Mouse (Mus musculus) midbrain, embryonic 15.5 days (tissue): ENCODE measurements around the gene Dyrk3. TPM values are rescaled to one million over a fixed set of nuclear protein-coding genes. Genes with fewer than 3 reads are reported as not detected.
"Not testable (repeated sequence)": the region's sequence is repeated elsewhere in the genome, so short reads cannot be mapped to it uniquely, and the experiment has no call there.

Experiments
- ATAC-seq: fragments of 200-750 bp; cut with Nextera tagmentation; replicated peaks from 2 replicates; pipeline ENCODE4 v1.8.0; 2017; ENCODE audit warnings: moderate TSS enrichment
- H3K27ac ChIP-seq: fragments of 300-500 bp; sonication (generic); 2 replicates; pipeline ENCODE4 v1.5.1; 2015; ENCODE audit warnings: mild to moderate bottlenecking, inconsistent platforms
- H3K27me3 ChIP-seq: fragments of 300-500 bp; sonication (generic); replicated peaks from 2 replicates; pipeline ENCODE4 v1.6.1; 2015; ENCODE audit warnings: inconsistent platforms
- H3K36me3 ChIP-seq: fragments of 300-500 bp; sonication (generic); replicated peaks from 2 replicates; pipeline ENCODE4 v1.6.1; 2015; ENCODE audit warnings: inconsistent platforms
- H3K4me1 ChIP-seq: fragments of 300-500 bp; sonication (generic); 2 replicates; pipeline ENCODE4 v1.6.1; 2015; ENCODE audit warnings: inconsistent platforms
- H3K4me2 ChIP-seq: fragments of 300-500 bp; sonication (generic); 2 replicates; pipeline ENCODE4 v1.6.1; 2015; ENCODE audit warnings: inconsistent platforms, mild to moderate bottlenecking, moderate library complexity
- H3K4me3 ChIP-seq: fragments of 300-500 bp; sonication (generic); 2 replicates; pipeline ENCODE4 v1.5.1; 2015; ENCODE audit warnings: mild to moderate bottlenecking, inconsistent platforms
- H3K9ac ChIP-seq: fragments of 300-500 bp; sonication (generic); 2 replicates; pipeline ENCODE4 v1.6.1; 2015; ENCODE audit warnings: mild to moderate bottlenecking, inconsistent platforms
- H3K9me3 ChIP-seq: fragments of 300-500 bp; sonication (generic); 2 replicates; pipeline ENCODE4 v1.6.1; 2016; ENCODE audit warnings: inconsistent platforms
- WGBS: fragments of 180-500 bp; shearing (Covaris S2); methylation state at CpG from one replicate; pipeline ENCODE4 v1.1.7; 2015; ENCODE audit warnings: mixed read lengths; 5-methylcytosine and 5-hydroxymethylcytosine counted together
- polyA plus RNA-seq: library from polyadenylated mRNA; unstranded; fragments of >200 nt; fragmentation: Nextera tagmentation; extraction: Ambion mirVana; gene quantifications from 2 replicates; pipeline ENCODE4 v1.2.1, GENCODE M21; 2015

The Dyrk3 gene
- polyA plus RNA-seq, 1 experiment from 2014 or later = 15.5 TPM

- H3K9me3 ChIP-seq = no peaks in the 10 kb centered on the region
- H3K27ac ChIP-seq = no peak overlapping the region
- no peaks in the 10 kb centered on the region for H3K27me3 ChIP-seq
- H3K36me3 ChIP-seq = peaks cover 37% of the 10 kb centered on the region
- no peak for ATAC-seq
- H3K4me3 ChIP-seq = no peak overlapping the region
- H3K9ac ChIP-seq = no peak overlapping the region
- WGBS = 93% methylated on average over 8 of the region's 8 CpGs
- no peak overlapping the region for H3K4me2 ChIP-seq
- H3K4me1 ChIP-seq = no peaks in the 10 kb centered on the region
Observed at GRCm38 (mm10) chr1:131175819-131176218, 37.7 kb upstream of the Dyrk3 start.

- Histone ChIP-seq H3K4me3 (no peak overlapping the region), H3K27me3 (no peaks in the 10 kb centered on the region), H3K27ac (no peak overlapping the region), H3K9ac (no peak overlapping the region), H3K4me1 (no peaks in the 10 kb centered on the region), H3K4me2 (no peak overlapping the region), H3K9me3 (no peaks in the 10 kb centered on the region), H3K36me3 (peaks cover 38% of the 10 kb centered on the region)
- no peak for ATAC-seq
- WGBS = 100% methylated on average over 1 of the region's 1 CpGs
Observed at GRCm38 (mm10) chr1:131175189-131175588, 37.0 kb upstream of the Dyrk3 start.

GRCm38 (mm10) chr1:131174299-131174861 is 36.2 kb upstream of the Dyrk3 start:
- Histone ChIP-seq H3K9ac (no peak overlapping the region), H3K36me3 (peaks cover 36% of the 10 kb centered on the region), H3K4me1 (no peaks in the 10 kb centered on the region), H3K4me3 (no peak overlapping the region), H3K27me3 (no peaks in the 10 kb centered on the region), H3K4me2 (no peak overlapping the region), H3K9me3 (no peaks in the 10 kb centered on the region), H3K27ac (no peak overlapping the region)
- WGBS = 87% methylated on average over 12 of the region's 12 CpGs
- no peak for ATAC-seq

- WGBS = 85% methylated on average over 6 of the region's 6 CpGs
- Histone ChIP-seq H3K4me3 (no peak overlapping the region), H3K4me1 (no peaks in the 10 kb centered on the region), H3K27ac (no peak overlapping the region), H3K4me2 (no peak overlapping the region), H3K9me3 (no peaks in the 10 kb centered on the region), H3K9ac (no peak overlapping the region), H3K27me3 (no peaks in the 10 kb centered on the region), H3K36me3 (peaks cover 37% of the 10 kb centered on the region)
- no peak for ATAC-seq
Observed at GRCm38 (mm10) chr1:131173809-131174208, 35.7 kb upstream of the Dyrk3 start.

- H3K36me3 ChIP-seq = peaks cover 45% of the 10 kb centered on the region
- H3K4me1 ChIP-seq = no peaks in the 10 kb centered on the region
- H3K27ac ChIP-seq = no peak overlapping the region
- no peak overlapping the region for H3K9ac ChIP-seq
- no peaks in the 10 kb centered on the region for H3K27me3 ChIP-seq
- no peak overlapping the region for H3K4me2 ChIP-seq
- H3K4me3 ChIP-seq = no peak overlapping the region
- 86% methylated on average over 7 of the region's 7 CpGs for WGBS
- ATAC-seq = no peak
- H3K9me3 ChIP-seq = no peaks in the 10 kb centered on the region
Observed at GRCm38 (mm10) chr1:131173001-131173400, 34.9 kb upstream of the Dyrk3 start.

- Histone ChIP-seq H3K4me2 (no peak overlapping the region), H3K36me3 (peaks cover 71% of the 10 kb centered on the region), H3K27me3 (no peaks in the 10 kb centered on the region), H3K9me3 (no peaks in the 10 kb centered on the region), H3K4me3 (no peak overlapping the region), H3K4me1 (no peaks in the 10 kb centered on the region), H3K27ac (no peak overlapping the region), H3K9ac (no peak overlapping the region)
- ATAC-seq = no peak
- WGBS = 96% methylated on average over 10 of the region's 10 CpGs
Observed at GRCm38 (mm10) chr1:131167612-131168011, 29.5 kb upstream of the Dyrk3 start.

- Histone ChIP-seq H3K4me1 (no peaks in the 10 kb centered on the region), H3K4me3 (no peak overlapping the region), H3K27me3 (no peaks in the 10 kb centered on the region), H3K9me3 (no peaks in the 10 kb centered on the region), H3K27ac (no peak overlapping the region), H3K4me2 (no peak overlapping the region), H3K36me3 (peaks cover 78% of the 10 kb centered on the region), H3K9ac (no peak overlapping the region)
- WGBS = 93% methylated on average over 6 of the region's 6 CpGs
- ATAC-seq = no peak
Observed at GRCm38 (mm10) chr1:131164427-131164826, 26.3 kb upstream of the Dyrk3 start.

GRCm38 (mm10) chr1:131161091-131161490 is 23.0 kb upstream of the Dyrk3 start:
- Histone ChIP-seq H3K4me2 (no peak overlapping the region), H3K4me1 (no peaks in the 10 kb centered on the region), H3K27me3 (no peaks in the 10 kb centered on the region), H3K27ac (no peak overlapping the region), H3K4me3 (no peak overlapping the region), H3K36me3 (peaks cover 57% of the 10 kb centered on the region), H3K9me3 (no peaks in the 10 kb centered on the region), H3K9ac (no peak overlapping the region)
- 88% methylated on average over 11 of the region's 11 CpGs for WGBS
- ATAC-seq = no peak

GRCm38 (mm10) chr1:131159573-131160327 is 21.6 kb upstream of the Dyrk3 start:
- H3K4me3 ChIP-seq, H3K4me2 ChIP-seq, ATAC-seq, H3K9me3 ChIP-seq, H3K27me3 ChIP-seq, H3K27ac ChIP-seq, H3K4me1 ChIP-seq, H3K9ac ChIP-seq: not testable (repeated sequence)
- H3K36me3 ChIP-seq = peaks cover 45% of the 10 kb centered on the region
- WGBS = 84% methylated on average over 3 of the region's 3 CpGs

GRCm38 (mm10) chr1:131155456-131155855 is 17.3 kb upstream of the Dyrk3 start:
- 53% methylated on average over 2 of the region's 2 CpGs for WGBS
- Histone ChIP-seq H3K27ac (no peak overlapping the region), H3K4me3 (no peak overlapping the region), H3K36me3 (peaks cover 10% of the 10 kb centered on the region), H3K9me3 (no peaks in the 10 kb centered on the region), H3K9ac (no peak overlapping the region), H3K4me1 (peaks cover 15% of the 10 kb centered on the region), H3K27me3 (no peaks in the 10 kb centered on the region), H3K4me2 (no peak overlapping the region)
- no peak for ATAC-seq

- peak within 1 kb of the TSS; percentile 76 for H3K4me2 ChIP-seq
- WGBS = under 1% methylated on average over 27 of the region's 27 CpGs
- peak within 1 kb of the TSS; percentile 64 for H3K4me3 ChIP-seq
- H3K9me3 ChIP-seq = no peaks in the 10 kb centered on the region
- peaks cover 15% of the 10 kb centered on the region for H3K4me1 ChIP-seq
- H3K9ac ChIP-seq = peak within 1 kb of the TSS; percentile 61
- peak; percentile 100 for ATAC-seq
- no peaks in the 10 kb centered on the region for H3K36me3 ChIP-seq
- H3K27me3 ChIP-seq = no peaks in the 10 kb centered on the region
- H3K27ac ChIP-seq = peak within 1 kb of the TSS; percentile 57; the same call in 1 of the 2 replicates
Observed at GRCm38 (mm10) chr1:131153018-131153629, 15.0 kb upstream of the Dyrk3 start, which contains the start of gene Eif2d. TSS of gene Eif2d (plus strand) at chr1:131153181.

GRCm38 (mm10) chr1:131149496-131149895 is 11.4 kb upstream of the Dyrk3 start:
- peaks cover 11% of the 10 kb centered on the region for H3K4me1 ChIP-seq
- H3K4me2 ChIP-seq = no peak overlapping the region
- no peaks in the 10 kb centered on the region for H3K9me3 ChIP-seq
- no peaks in the 10 kb centered on the region for H3K27me3 ChIP-seq
- WGBS = 71% methylated on average over 1 of the region's 1 CpGs
- no peaks in the 10 kb centered on the region for H3K36me3 ChIP-seq
- no peak overlapping the region for H3K4me3 ChIP-seq
- H3K9ac ChIP-seq = no peak overlapping the region
- no peak for ATAC-seq
- H3K27ac ChIP-seq = no peak overlapping the region
